Mouse (Mus musculus) hindbrain, postnatal 0 days (tissue): ENCODE measurements around the gene Bicdl1. TPM values are rescaled to one million over a fixed set of nuclear protein-coding genes. Genes with fewer than 3 reads are reported as not detected.

ENCODE experiments used
- ATAC-seq: fragments of 200-750 bp; cut with Nextera tagmentation; 2 replicates; pipeline ENCODE4 v1.8.0; 2017; ENCODE audit warnings: mild to moderate bottlenecking, moderate TSS enrichment, moderate library complexity
- DNase-seq: peaks from one replicate; pipeline ENCODE4 v3.0.0-alpha.2; 2015; ENCODE audit warnings: low spot score
- H3K27ac ChIP-seq: fragments of 300-500 bp; sonication (generic); 2 replicates; pipeline ENCODE4 v1.5.1; 2014; ENCODE audit warnings: mild to moderate bottlenecking
- H3K27me3 ChIP-seq: fragments of 300-500 bp; sonication (generic); 2 replicates; pipeline ENCODE4 v1.6.1; 2014; ENCODE audit warnings: low read length, mixed read lengths; ENCODE audit not compliant: insufficient read depth
- H3K36me3 ChIP-seq: fragments of 300-500 bp; sonication (generic); 2 replicates; pipeline ENCODE4 v1.6.1; 2014; ENCODE audit warnings: low read length, mixed read lengths; ENCODE audit not compliant: insufficient read depth
- H3K4me1 ChIP-seq: fragments of 300-500 bp; sonication (generic); 2 replicates; pipeline ENCODE4 v1.6.1; 2014; ENCODE audit warnings: antibody characterized with exemption, low read length, mixed read lengths; ENCODE audit not compliant: insufficient read depth
- H3K4me2 ChIP-seq: fragments of 300-500 bp; sonication (generic); 2 replicates; pipeline ENCODE4 v1.6.1; 2014; ENCODE audit warnings: low read depth, mild to moderate bottlenecking, low read length, moderate library complexity, mixed read lengths
- H3K4me3 ChIP-seq: fragments of 300-500 bp; sonication (generic); 2 replicates; pipeline ENCODE4 v1.5.1; 2014; ENCODE audit warnings: low read length
- H3K9ac ChIP-seq: fragments of 300-500 bp; sonication (generic); replicated peaks from 2 replicates; pipeline ENCODE4 v1.6.1; 2014; ENCODE audit warnings: mild to moderate bottlenecking, low read length, moderate library complexity, mixed read lengths
- H3K9me3 ChIP-seq: fragments of 300-500 bp; sonication (generic); 2 replicates; pipeline ENCODE4 v1.6.1; 2016; ENCODE audit warnings: low read length, mixed read lengths
- CTCF ChIP-seq: IDR thresholded peaks from 2 replicates; pipeline ENCODE4 v1.5.1; 2016; ENCODE audit warnings: antibody characterized with exemption, control low read depth, low read depth
- WGBS: fragments of 180-500 bp; shearing (Covaris S2); extraction: QIAGEN DNeasy Blood & Tissue Kit; methylation state at CpG from one replicate; pipeline ENCODE4 v1.1.7; 2014; 5-methylcytosine and 5-hydroxymethylcytosine counted together
- polyA plus RNA-seq: library from polyadenylated mRNA; unstranded; fragments of >200 nt; fragmentation: Nextera tagmentation; extraction: Ambion mirVana; gene quantifications from 2 replicates; pipeline ENCODE4 v1.2.1, GENCODE M21; 2015
- total RNA-seq: library from RNA; depleted of rRNA; stranded (reverse); fragments of >200 nt; gene quantifications from 2 replicates; pipeline ENCODE4 v1.2.3, GENCODE M21; 2014

Bicdl1 gene
- total and polyA plus RNA-seq, 2 experiments from 2014 or later = 28.8 to 124 TPM

GRCm38 (mm10) chr5:115701981-115702380 is 29.4 kb downstream of the Bicdl1 start:
- no peak for TF ChIP-seq CTCF
- ATAC-seq = no peak
- no peak overlapping the region for H3K4me2 ChIP-seq
- no peaks in the 10 kb centered on the region for H3K4me1 ChIP-seq
- no peaks in the 10 kb centered on the region for H3K36me3 ChIP-seq
- H3K9me3 ChIP-seq = no peaks in the 10 kb centered on the region
- no peak for DNase-seq
- H3K27ac ChIP-seq = no peak overlapping the region
- no peaks in the 10 kb centered on the region for H3K27me3 ChIP-seq
- WGBS = 63% methylated on average over 3 of the region's 3 CpGs
- no peak overlapping the region for H3K9ac ChIP-seq
- no peak overlapping the region for H3K4me3 ChIP-seq

GRCm38 (mm10) chr5:115701215-115701614 is 30.2 kb downstream of the Bicdl1 start:
- Histone ChIP-seq H3K4me2 (no peak overlapping the region), H3K4me1 (no peaks in the 10 kb centered on the region), H3K4me3 (no peak overlapping the region), H3K9me3 (no peaks in the 10 kb centered on the region), H3K9ac (no peak overlapping the region), H3K27me3 (no peaks in the 10 kb centered on the region), H3K36me3 (no peaks in the 10 kb centered on the region), H3K27ac (no peak overlapping the region)
- WGBS = 74% methylated on average over 4 of the region's 4 CpGs
- no peak for ATAC-seq
- no peak for TF ChIP-seq CTCF
- no peak for DNase-seq

GRCm38 (mm10) chr5:115696811-115697210 is 34.6 kb downstream of the Bicdl1 start:
- Histone ChIP-seq H3K4me3 (no peak overlapping the region), H3K9me3 (no peaks in the 10 kb centered on the region), H3K9ac (no peak overlapping the region), H3K36me3 (no peaks in the 10 kb centered on the region), H3K4me1 (no peaks in the 10 kb centered on the region), H3K27ac (no peak overlapping the region), H3K4me2 (no peak overlapping the region), H3K27me3 (no peaks in the 10 kb centered on the region)
- no peak for DNase-seq
- 75% methylated on average over 5 of the region's 5 CpGs for WGBS
- TF ChIP-seq CTCF = no peak
- ATAC-seq = no peak

GRCm38 (mm10) chr5:115695191-115695770 is 36.1 kb downstream of the Bicdl1 start:
- DNase-seq (peak; percentile 12), ATAC-seq (no peak)
- Histone ChIP-seq H3K4me2 (no peak overlapping the region), H3K4me1 (no peaks in the 10 kb centered on the region), H3K27me3 (no peaks in the 10 kb centered on the region), H3K9me3 (no peaks in the 10 kb centered on the region), H3K9ac (no peak overlapping the region), H3K36me3 (no peaks in the 10 kb centered on the region), H3K4me3 (no peak overlapping the region), H3K27ac (no peak overlapping the region)
- WGBS = 41% methylated on average over 6 of the region's 6 CpGs
- TF ChIP-seq CTCF = no peak

GRCm38 (mm10) chr5:115693271-115693670 is 38.1 kb downstream of the Bicdl1 start:
- Histone ChIP-seq H3K4me1 (no peaks in the 10 kb centered on the region), H3K27me3 (no peaks in the 10 kb centered on the region), H3K4me2 (no peak overlapping the region), H3K27ac (no peak overlapping the region), H3K9me3 (no peaks in the 10 kb centered on the region), H3K9ac (no peak overlapping the region), H3K36me3 (no peaks in the 10 kb centered on the region), H3K4me3 (no peak overlapping the region)
- no peak for TF ChIP-seq CTCF
- DNase-seq (no peak), ATAC-seq (no peak)
- WGBS = 23% methylated on average over 3 of the region's 3 CpGs

GRCm38 (mm10) chr5:115686716-115687115 is 44.7 kb downstream of the Bicdl1 start:
- Histone ChIP-seq H3K27me3 (no peaks in the 10 kb centered on the region), H3K4me3 (no peak overlapping the region), H3K9me3 (no peaks in the 10 kb centered on the region; the same call in 1 of the 2 replicates), H3K36me3 (no peaks in the 10 kb centered on the region), H3K27ac (no peak overlapping the region), H3K4me1 (no peaks in the 10 kb centered on the region), H3K9ac (no peak overlapping the region), H3K4me2 (no peak overlapping the region)
- ATAC-seq (no peak), DNase-seq (no peak)
- no peak for TF ChIP-seq CTCF
- 49% methylated on average over 7 of the region's 7 CpGs for WGBS

GRCm38 (mm10) chr5:115685126-115685525 is 46.3 kb downstream of the Bicdl1 start:
- H3K27ac ChIP-seq = no peak overlapping the region
- H3K4me1 ChIP-seq = no peaks in the 10 kb centered on the region
- no peaks in the 10 kb centered on the region for H3K27me3 ChIP-seq
- DNase-seq (no peak), ATAC-seq (no peak)
- H3K4me2 ChIP-seq = no peak overlapping the region
- no peaks in the 10 kb centered on the region; the same call in 1 of the 2 replicates for H3K9me3 ChIP-seq
- WGBS = 85% methylated on average over 10 of the region's 10 CpGs
- no peak for TF ChIP-seq CTCF
- no peak overlapping the region for H3K9ac ChIP-seq
- H3K4me3 ChIP-seq = no peak overlapping the region
- no peaks in the 10 kb centered on the region for H3K36me3 ChIP-seq
